Mouse (Mus musculus) G1E-ER4 (cell line): ENCODE results near the gene Rnf19b. TPM values are rescaled to one million over a fixed set of nuclear protein-coding genes. Genes with fewer than 3 reads are reported as not detected.

Source experiments
- GATA1 ChIP-seq: IDR thresholded peaks from one replicate; pipeline ENCODE4 v1.8.0; 2012; ENCODE audit warnings: low read length, inconsistent platforms
- polyA plus RNA-seq: library from polyadenylated mRNA; stranded (reverse); fragments of >175 nt; gene quantifications from 2 replicates; pipeline ENCODE4 v1.2.3, GENCODE M21; 2012

Rnf19b gene
- polyA plus RNA-seq, 1 experiment: 42.8 TPM

DNA sequence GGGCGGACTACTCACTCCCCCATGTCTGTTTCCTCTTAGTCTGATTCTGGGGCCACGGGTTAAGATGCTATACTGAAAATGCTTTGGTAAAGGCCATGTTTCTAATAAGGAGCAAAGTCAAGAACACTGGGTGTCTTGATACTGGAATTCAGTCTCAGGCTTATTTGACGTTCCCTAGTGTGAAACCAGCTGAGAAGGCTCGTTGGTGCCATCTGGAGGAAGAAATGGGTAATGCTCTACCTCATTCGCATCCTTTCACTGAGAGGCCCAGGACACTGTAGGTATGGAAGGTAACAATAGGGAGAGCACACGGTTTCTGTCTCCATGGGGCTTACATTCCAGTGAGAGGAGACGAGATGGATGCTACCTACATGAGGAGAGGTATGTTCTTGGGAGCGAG, 28.0 kb downstream of the Rnf19b start:
- no peak for TF ChIP-seq GATA1

DNA sequence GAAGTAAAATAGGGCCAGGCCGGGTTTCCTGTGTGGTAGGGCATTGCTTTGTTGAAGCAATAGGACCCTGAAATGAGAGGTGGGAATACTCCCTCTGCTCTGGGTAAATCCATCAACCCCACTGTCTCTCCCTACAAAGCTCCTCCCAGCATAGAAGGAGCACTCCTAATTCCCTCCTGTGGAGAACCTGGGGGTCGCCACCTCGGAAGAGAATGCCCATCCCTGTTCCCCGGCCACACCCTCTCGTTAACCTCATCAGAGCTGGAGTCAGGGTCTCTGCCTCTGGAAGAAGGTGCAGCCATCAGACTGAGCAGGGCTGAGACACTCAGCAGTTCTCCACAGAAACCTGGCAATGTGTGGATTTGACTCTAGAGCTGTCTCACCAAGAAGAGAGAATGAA, 29.8 kb downstream of the Rnf19b start:
- no peak for TF ChIP-seq GATA1

DNA sequence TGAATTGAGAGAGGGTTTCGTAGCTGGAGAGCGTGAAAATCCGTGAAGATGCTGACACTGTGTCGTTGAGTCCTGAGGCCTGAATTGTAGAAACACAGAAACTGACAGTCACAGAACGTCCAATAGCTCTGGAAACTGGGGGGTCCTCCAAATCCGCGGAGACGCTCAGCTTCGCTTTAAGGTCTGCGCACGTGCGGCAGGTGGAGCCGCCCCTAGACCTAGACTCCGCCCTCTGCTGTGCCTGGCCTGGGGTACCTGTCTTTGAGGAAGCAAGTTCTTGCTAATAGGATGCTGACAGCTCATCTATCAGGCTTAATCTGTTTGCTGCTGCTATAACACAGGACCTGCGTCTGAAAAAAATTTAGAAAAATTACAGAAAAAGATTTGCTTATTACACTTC, 37.2 kb downstream of the Rnf19b start:
- TF ChIP-seq GATA1: no peak

DNA sequence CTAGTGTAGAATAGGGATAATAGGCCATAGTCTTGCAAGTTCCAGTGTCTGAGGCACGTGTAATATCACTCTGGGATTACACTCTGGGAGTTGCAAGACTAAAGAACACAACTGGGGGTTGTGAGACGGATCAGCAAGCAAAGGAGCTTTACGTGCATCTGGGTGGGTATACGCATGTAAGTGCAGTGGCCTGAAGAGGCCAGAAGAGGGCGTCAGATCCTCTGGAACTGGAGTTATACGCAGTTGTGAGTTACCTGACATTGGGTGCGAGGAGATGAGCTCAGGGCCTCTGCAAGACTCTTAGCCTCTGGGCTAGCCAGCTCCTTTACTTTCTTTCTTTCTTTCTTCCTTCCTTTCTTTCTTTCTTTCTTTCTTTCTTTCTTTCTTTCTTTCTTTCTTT, 38.9 kb downstream of the Rnf19b start:
- no peak for TF ChIP-seq GATA1

DNA sequence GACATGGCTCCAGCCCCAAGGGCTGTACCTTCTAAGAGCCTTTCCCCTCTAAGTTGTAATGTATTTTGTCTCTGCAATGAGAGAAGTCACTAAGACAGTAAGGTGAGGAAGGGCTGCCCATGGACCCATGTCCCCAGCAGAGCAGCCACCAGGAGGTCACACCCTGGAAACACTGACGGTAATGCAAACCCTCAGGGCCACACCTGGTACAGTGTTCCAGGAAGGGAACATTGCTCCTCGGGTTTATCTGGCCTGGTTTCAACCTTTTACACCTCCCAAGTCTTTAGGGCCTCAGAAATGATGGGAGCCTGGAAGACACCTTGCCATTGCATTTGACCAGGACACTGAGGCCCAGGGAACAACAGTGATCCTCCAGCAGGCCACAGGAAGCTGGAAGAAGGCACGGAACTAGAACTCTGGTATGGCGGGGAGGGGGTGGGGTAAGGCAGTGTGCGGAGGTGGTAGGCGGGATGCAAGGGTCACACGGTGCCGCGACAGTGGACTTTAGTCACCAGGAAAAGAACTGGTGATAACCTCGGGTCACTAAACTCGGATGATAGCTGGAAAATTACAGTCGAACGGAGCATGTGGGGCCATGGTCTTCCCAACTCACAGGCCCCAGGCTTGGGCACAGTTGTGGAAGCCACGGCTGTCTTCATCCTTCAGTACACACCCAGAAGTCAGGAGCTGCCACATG, 44.2 kb downstream of the Rnf19b start:
- TF ChIP-seq GATA1: no peak

DNA sequence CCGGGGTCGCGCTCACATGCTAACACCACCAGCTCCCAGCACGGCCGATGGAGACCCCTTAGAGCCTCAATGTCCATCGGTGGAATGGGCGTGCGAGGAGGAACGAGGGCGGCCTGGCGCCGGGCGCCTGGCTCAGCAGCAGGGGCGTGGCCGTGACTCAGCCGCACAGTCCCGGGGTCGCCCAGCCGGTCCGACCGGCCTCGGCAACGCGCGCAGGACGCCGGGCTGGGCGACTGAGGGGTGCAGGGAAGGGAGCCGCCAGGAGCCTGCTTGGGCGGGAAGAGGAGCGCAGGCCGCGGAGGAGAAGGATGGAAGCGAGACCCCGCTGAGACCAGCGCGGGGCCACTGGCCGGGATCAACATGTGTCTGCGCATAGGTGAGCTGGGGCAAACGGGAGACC, 47.3 kb downstream of the Rnf19b start, which contains the start of gene Tmem54:
Tmem54 (plus strand) TSS at position 193 of the 400 bp plus-strand sequence.
- no peak for TF ChIP-seq GATA1

DNA sequence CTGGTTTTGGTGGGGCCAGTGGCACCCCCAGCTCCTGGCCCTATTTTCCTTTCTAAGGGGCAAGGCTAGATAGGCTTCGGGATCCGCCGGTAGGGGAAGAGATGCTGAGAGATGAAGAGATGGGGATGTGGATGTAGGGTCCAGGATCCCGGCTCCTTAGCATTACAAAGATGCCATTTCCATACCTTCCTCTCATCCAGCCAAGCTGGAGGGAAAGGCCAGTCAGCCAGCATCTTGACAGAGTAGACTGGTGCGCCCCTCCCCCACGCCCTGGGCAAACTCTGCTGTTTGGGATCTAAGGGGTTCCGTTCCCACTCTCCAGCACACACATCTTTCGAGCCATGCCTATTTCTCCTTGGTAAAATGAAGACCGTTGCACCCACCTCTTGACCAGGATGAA, 48.0 kb downstream of the Rnf19b start:
- no peak for TF ChIP-seq GATA1

DNA sequence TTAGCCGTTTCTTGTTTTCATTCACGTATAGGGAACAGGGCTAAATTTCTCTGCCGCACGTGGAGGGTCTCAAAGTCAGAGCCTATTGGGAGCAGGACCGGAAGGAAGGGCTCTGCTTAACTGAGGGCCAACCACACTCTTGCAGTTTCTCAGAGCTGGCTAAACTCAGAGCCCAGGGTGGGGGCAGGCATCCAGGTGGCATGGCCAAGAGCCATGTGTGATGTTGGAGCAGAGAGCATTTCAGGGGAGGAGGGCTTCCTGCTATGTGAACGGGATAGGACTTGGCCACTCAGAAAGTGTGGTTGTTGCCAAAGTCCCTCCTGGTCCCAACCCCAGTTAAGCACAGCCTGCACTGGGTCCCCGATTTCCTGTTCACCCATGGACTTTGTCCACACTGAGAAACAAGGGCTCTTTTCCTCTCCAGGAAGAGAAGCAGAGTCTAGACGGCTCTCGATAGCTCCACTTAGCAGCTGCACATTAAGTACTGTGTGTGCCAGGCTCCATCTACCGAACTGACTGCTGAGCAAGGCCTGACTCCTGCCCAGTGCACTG, 49.4 kb downstream of the Rnf19b start:
- TF ChIP-seq GATA1: no peak

DNA sequence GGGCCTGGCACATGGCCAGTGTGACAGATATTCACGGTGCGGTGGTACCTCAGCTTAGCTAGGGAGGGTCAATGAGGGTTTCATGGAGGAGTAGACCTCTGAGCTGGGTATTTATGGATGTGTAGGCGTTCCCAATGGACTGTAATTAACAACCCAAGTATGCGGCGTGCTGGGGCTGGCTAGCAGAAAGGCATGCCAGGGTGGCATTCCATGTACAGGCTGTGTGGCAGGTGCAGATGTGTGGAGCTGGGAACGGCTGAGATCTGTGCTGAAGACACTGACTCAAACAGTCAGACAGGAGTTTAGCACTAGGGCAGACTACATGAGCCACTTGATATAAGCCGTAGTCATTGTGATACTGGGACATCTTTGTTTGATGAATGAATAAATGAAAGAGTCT, 50.6 kb downstream of the Rnf19b start:
- TF ChIP-seq GATA1: no peak

DNA sequence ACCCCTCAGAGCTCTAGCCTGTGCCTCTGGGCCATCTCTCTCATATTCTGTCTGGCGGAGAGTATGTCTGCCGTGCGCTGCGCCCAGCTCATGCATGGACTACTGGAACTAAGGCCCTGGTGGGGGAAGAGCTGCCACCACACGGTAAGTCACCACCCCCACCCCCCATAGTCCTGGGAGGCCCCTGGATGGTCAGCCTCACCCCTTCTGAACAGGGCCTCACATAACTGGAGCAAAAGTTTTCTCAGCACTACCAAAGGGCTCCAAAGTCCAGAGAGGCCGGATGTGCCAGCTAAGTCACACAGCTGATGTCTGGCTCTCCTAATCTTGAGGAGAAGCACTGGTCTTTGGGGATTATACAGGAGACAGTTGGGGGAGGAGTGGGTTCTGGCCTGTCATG, 52.7 kb downstream of the Rnf19b start:
- no peak for TF ChIP-seq GATA1

DNA sequence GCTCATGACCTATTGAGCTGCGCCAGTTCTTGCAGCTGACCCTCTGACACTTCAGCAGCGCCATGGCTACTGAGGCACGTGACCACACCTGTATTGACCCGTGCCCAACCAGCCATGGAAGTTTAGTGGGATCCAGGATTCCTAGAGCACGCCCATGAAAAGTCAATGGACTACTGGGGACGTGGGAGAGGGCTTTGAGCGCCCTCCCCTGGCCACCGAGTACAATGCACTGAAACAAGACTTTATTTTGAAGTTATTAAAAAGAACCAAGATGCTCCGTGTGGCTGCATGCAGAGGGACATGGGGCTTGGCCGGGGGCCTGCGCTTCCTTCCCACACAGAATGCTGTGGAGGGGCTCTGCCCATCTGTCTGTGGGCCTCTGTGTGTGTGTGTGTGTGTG, 53.3 kb downstream of the Rnf19b start:
- TF ChIP-seq GATA1: no peak

DNA sequence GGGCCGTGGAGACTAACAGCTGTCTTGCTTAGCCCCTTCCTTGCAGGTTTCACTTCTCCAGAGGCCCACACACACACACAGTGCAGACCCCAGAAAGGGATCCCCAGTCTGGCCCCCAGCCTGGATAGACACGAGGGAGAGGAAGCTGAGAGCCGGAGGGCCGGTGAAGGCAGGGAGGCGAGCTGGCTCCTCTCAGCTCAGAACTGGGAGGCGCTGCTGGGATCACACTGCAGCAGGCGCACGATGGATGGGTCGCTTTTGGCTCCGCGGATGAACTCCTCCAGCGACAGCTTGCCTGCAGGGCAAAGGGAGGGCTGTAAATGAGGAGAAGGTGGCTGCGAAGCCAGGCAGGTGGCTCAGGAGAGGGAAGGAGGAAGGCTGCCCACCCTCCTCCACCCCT, 54.2 kb downstream of the Rnf19b start:
- no peak for TF ChIP-seq GATA1

DNA sequence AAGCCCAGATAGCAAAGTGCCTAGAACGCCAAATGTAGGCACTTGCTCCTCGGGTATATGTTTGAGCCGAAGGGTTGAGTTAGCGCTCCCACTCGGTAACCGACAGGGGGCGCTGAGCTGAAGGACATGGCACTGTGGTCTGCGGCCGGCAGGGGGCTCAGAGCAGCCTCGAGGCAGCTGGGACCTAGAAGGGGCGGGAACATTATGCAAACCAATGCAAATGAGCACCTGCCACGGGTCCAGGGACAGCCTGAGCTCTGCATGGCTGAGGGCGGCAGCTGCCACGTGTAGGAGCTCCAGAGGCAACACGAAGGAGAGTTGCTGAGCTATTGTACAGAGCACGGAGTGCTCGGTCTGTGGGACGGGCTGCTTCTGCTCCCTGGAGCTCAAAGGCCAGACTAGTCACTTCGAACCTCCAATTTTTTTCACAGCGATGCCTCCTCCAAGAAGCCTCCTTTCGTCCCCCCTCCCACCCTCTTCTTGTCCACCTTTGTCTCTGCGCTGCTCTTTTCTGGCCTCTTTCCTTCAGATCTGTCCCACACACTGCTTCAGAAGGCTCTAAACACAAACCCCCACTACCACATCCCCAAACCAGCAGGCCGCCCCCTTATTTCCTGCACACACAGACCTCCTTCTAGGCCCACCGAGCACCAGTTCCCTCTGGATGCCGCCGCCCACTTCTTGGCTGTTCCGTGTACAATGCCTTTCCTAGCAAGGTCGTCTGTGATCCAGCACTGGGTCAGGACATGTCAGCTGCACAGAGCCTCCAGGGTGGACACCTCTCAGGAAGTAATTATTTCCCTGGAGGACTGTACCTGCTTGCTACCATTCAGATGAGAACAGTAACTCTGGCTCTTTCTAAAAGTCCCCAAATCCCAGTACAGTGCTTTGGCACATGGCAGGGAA, 55.3 kb downstream of the Rnf19b start:
- no peak for TF ChIP-seq GATA1

DNA sequence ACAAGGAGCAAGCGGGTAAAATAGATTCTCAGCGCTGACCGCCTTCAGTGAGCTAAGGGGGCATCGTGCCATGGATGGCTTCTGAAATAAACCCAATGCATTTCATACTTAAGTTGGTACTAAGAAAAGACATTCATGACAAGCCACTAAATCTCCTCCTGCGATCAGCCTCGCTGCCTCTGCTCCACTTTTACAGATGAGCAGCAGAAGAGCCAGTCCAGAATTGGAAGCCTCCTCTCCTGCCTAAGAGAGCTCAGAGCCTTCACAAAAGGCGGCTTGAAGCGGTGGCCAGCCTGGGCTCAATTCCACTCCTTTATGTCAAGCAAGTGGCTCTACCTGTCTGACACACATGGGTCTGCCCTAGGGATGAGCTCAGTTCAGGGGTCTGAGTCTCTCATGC, 58.6 kb downstream of the Rnf19b start:
- TF ChIP-seq GATA1: no peak

DNA sequence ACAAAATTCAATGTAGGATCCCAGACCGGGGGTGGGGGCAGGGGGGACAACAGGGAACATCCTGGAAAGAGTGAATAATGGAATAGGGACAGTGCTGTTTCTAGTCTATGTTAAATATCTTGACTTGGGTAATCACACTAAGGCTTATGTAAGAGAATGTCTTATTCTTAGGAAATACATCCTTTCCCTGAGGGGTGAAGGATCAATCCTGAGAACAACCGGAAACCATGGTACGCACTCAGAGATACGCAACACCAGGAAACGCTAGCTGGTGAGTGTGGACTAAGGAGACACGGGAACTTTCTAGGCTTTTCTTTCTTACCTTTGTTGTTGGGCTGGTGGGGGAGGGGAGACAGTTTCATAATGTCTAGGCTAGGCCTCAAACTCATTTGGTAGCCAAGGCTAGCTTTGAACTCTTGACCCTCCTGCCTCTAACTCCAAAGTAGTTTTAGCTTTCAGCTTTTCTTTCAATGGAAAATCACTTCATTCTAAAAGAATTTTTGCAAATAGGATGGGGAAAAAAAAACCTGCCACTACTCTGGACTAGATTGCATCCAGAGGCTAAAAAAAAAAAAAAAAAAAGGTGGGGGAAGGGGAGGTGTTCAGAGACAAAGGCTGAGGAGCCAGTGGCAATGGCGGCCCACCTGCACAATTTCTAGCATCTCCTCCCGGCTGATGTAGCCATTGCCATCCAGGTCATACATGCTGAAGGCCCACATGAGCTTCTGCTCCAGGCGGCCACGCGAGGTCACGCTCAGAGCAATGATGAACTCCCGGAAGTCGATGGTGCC, 59.8 kb downstream of the Rnf19b start:
- no peak for TF ChIP-seq GATA1

DNA sequence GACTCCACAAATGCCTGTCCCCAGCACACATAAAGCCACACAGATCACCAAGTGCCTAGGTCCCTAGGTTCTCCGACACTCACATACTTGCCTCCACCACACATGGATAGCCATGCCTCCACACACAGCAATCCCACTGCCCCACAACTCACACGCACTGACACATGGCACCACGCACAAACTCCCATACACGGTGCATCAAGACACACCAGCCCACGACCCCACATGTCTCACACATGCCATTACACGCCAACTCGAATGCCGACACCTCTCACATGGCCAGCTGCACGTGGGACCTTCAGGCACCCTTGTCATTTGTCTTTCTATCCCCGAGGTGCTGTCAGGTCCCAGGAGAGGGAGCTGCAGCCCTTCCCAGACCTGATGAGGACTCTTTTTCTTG, 61.6 kb downstream of the Rnf19b start:
- no peak for TF ChIP-seq GATA1
